Comparison of ENCODE assay signal across 7 mouse cellular contexts in genomic region chr14:31000356-31000755, GRCm38 (mm10). TPM values are rescaled to one million over a fixed set of nuclear protein-coding genes. Genes with fewer than 3 reads are reported as not detected.
DNase-seq lines count a peak whose midpoint lies in the region; ATAC-seq and TF ChIP-seq lines count a peak whose summit lies in the region.

No protein-coding gene starts in this region.

- no peak overlapping the region for H3K27ac ChIP-seq in lung, embryonic 15.5 days
- no peak overlapping the region for H3K27ac ChIP-seq in embryonic fibroblast, embryonic 13.5 days (ENCODE audit: insufficient read depth, low read length)
- 0 out of 2 replicates have a peak overlapping the region, but pooled peaks have one; percentile 91 for H3K27ac ChIP-seq in limb, embryonic 12.5 days
- H3K27ac ChIP-seq in stomach, embryonic 14.5 days (ENCODE audit: low read length) = no peak overlapping the region

- WGBS in lung, embryonic 15.5 days = 50% methylated on average over 10 of the region's 10 CpGs
- WGBS in limb, embryonic 12.5 days = 64% methylated on average over 10 of the region's 10 CpGs
- WGBS in stomach, embryonic 14.5 days = 61% methylated on average over 10 of the region's 10 CpGs

- ATAC-seq in lung, embryonic 15.5 days (ENCODE audit: borderline replicate concordance, extremely low read depth, low FRiP score, low TSS enrichment) = no peak
- no peak for ATAC-seq in limb, embryonic 12.5 days (ENCODE audit: insufficient number of reproducible peaks, insufficient read depth, low FRiP score, low TSS enrichment, low read depth)
- ATAC-seq in stomach, embryonic 14.5 days (ENCODE audit: insufficient number of reproducible peaks, insufficient read depth, low FRiP score, low read depth) = no peak

- peak overlapping the region; percentile 93 for H3K4me3 ChIP-seq in lung, embryonic 15.5 days
- peak overlapping the region; percentile 79 for H3K4me3 ChIP-seq in embryonic fibroblast, embryonic 13.5 days (ENCODE audit: insufficient read depth, low read length)
- peak overlapping the region; percentile 95 for H3K4me3 ChIP-seq in limb, embryonic 12.5 days (replicated peaks)
- peak overlapping the region; percentile 79 for H3K4me3 ChIP-seq in stomach, embryonic 14.5 days (ENCODE audit: low read depth, low read length)

- peak overlapping the region; percentile 83 for H3K4me2 ChIP-seq in lung, embryonic 15.5 days
- peak overlapping the region; percentile 80 for H3K4me2 ChIP-seq in limb, embryonic 12.5 days
- H3K4me2 ChIP-seq in stomach, embryonic 14.5 days (replicated peaks; ENCODE audit: low read depth, low read length) = peak overlapping the region; percentile 80

- no peak for TF ChIP-seq POLR2A in embryonic fibroblast, embryonic 13.5 days (IDR thresholded peaks at IDR 0.05; ENCODE audit: low read depth, low read length)

- H3K9me3 ChIP-seq in lung, embryonic 15.5 days = no peaks in the 10 kb centered on the region
- no peaks in the 10 kb centered on the region for H3K9me3 ChIP-seq in limb, embryonic 12.5 days
- H3K9me3 ChIP-seq in stomach, embryonic 14.5 days (ENCODE audit: control insufficient read depth, low read depth, low read length) = no peaks in the 10 kb centered on the region

- peaks cover 14% of the 10 kb centered on the region; the same call in 1 of the 2 replicates for H3K36me3 ChIP-seq in lung, embryonic 15.5 days
- peaks cover 25% of the 10 kb centered on the region for H3K36me3 ChIP-seq in limb, embryonic 12.5 days
- peaks cover 4% of the 10 kb centered on the region; the same call in 1 of the 2 replicates for H3K36me3 ChIP-seq in stomach, embryonic 14.5 days (ENCODE audit: control insufficient read depth, insufficient read depth, low read length)

- DNase-seq in lung, postnatal 14 days = no peak
- DNase-seq in gastrocnemius, postnatal 25 days = no peak
- DNase-seq in layer of hippocampus, adult 9-11 months = no peak

- H3K9ac ChIP-seq in lung, embryonic 15.5 days = peak overlapping the region; percentile 85
- peak overlapping the region; percentile 89 for H3K9ac ChIP-seq in limb, embryonic 12.5 days (replicated peaks)
- peak overlapping the region; percentile 84; the same call in 1 of the 2 replicates for H3K9ac ChIP-seq in stomach, embryonic 14.5 days (replicated peaks; ENCODE audit: low read depth, low read length)

- TF ChIP-seq CTCF in embryonic fibroblast, embryonic 13.5 days (IDR thresholded peaks at IDR 0.05; ENCODE audit: borderline replicate concordance, insufficient read depth, low read length) = no peak

- H3K4me1 ChIP-seq in lung, embryonic 15.5 days = peaks cover 17% of the 10 kb centered on the region
- no peaks in the 10 kb centered on the region for H3K4me1 ChIP-seq in embryonic fibroblast, embryonic 13.5 days (ENCODE audit: control insufficient read depth, insufficient read depth, low read length)
- peaks cover 12% of the 10 kb centered on the region for H3K4me1 ChIP-seq in limb, embryonic 12.5 days (replicated peaks)
- H3K4me1 ChIP-seq in stomach, embryonic 14.5 days (ENCODE audit: control insufficient read depth, insufficient read depth, low read length) = peaks cover 5% of the 10 kb centered on the region; the same call in 1 of the 2 replicates

- no peaks in the 10 kb centered on the region for H3K27me3 ChIP-seq in lung, embryonic 15.5 days
- no peaks in the 10 kb centered on the region for H3K27me3 ChIP-seq in limb, embryonic 12.5 days
- no peaks in the 10 kb centered on the region for H3K27me3 ChIP-seq in stomach, embryonic 14.5 days (ENCODE audit: control insufficient read depth, insufficient read depth, low read length)

RNA-seq across cellular contexts. Expression of gene Glt8d1, which starts 0.8 kb away (rescaled TPM):
- 67.0 and 70.1 TPM in 2 replicates for polyA plus RNA-seq in lung, embryonic 15.5 days (2015; fragmentation: Nextera tagmentation; extraction: Ambion mirVana)
- polyA plus RNA-seq in embryonic fibroblast, embryonic 13.5 days (2011; ENCODE audit: insufficient read length, low read depth, missing spikeins) = 64.2 and 76.1 TPM in 2 replicates
- polyA plus RNA-seq in limb, embryonic 12.5 days (2016; fragmentation: Nextera tagmentation; extraction: Ambion mirVana) = 54.7 and 61.5 TPM in 2 replicates
- polyA plus RNA-seq in stomach, embryonic 14.5 days (2014; fragmentation: Nextera tagmentation; extraction: Ambion mirVana) = 72.7 and 76.2 TPM in 2 replicates
- 10 to 100 TPM; 11.5 to 13.7 TPM for total RNA-seq in gastrocnemius, postnatal 25 days (2021)

RNA-seq across cellular contexts. Expression of gene Spcs1, which starts 1.1 kb away (rescaled TPM):
- polyA plus RNA-seq in lung, embryonic 15.5 days (2015; fragmentation: Nextera tagmentation; extraction: Ambion mirVana) = 399 and 416 TPM in 2 replicates
- polyA plus RNA-seq in embryonic fibroblast, embryonic 13.5 days (2011; ENCODE audit: insufficient read length, low read depth, missing spikeins) = 465 and 483 TPM in 2 replicates
- polyA plus RNA-seq in limb, embryonic 12.5 days (2016; fragmentation: Nextera tagmentation; extraction: Ambion mirVana) = 322 and 342 TPM in 2 replicates
- polyA plus RNA-seq in stomach, embryonic 14.5 days (2014; fragmentation: Nextera tagmentation; extraction: Ambion mirVana) = 411 and 417 TPM in 2 replicates
- 100 to 1,000 TPM; 120 to 128 TPM for total RNA-seq in gastrocnemius, postnatal 25 days (2021)

RNA-seq across cellular contexts. Expression of gene Pbrm1, which starts 18.6 kb away (rescaled TPM):
- 131 and 140 TPM in 2 replicates for polyA plus RNA-seq in lung, embryonic 15.5 days (2015; fragmentation: Nextera tagmentation; extraction: Ambion mirVana)
- polyA plus RNA-seq in embryonic fibroblast, embryonic 13.5 days (2011; ENCODE audit: insufficient read length, low read depth, missing spikeins) = 83.9 and 99.0 TPM in 2 replicates
- polyA plus RNA-seq in limb, embryonic 12.5 days (2016; fragmentation: Nextera tagmentation; extraction: Ambion mirVana) = 183 and 189 TPM in 2 replicates
- polyA plus RNA-seq in stomach, embryonic 14.5 days (2014; fragmentation: Nextera tagmentation; extraction: Ambion mirVana) = 119 TPM in 2 replicates
- 10 to 100 TPM; 39.4 to 46.2 TPM for total RNA-seq in gastrocnemius, postnatal 25 days (2021)

RNA-seq across cellular contexts. Expression of gene Gnl3, which starts 18.6 kb away (rescaled TPM):
- polyA plus RNA-seq in lung, embryonic 15.5 days (2015; fragmentation: Nextera tagmentation; extraction: Ambion mirVana) = 81.4 and 89.4 TPM in 2 replicates
- 151 and 168 TPM in 2 replicates for polyA plus RNA-seq in embryonic fibroblast, embryonic 13.5 days (2011; ENCODE audit: insufficient read length, low read depth, missing spikeins)
- polyA plus RNA-seq in limb, embryonic 12.5 days (2016; fragmentation: Nextera tagmentation; extraction: Ambion mirVana) = 110 and 117 TPM in 2 replicates
- polyA plus RNA-seq in stomach, embryonic 14.5 days (2014; fragmentation: Nextera tagmentation; extraction: Ambion mirVana) = 124 and 128 TPM in 2 replicates
- total RNA-seq in gastrocnemius, postnatal 25 days (2021) = 10 to 100 TPM; 23.7 to 27.3 TPM

RNA-seq across cellular contexts. Expression of gene Nek4, which starts 49.2 kb away (rescaled TPM):
- polyA plus RNA-seq in lung, embryonic 15.5 days (2015; fragmentation: Nextera tagmentation; extraction: Ambion mirVana) = 12.8 and 13.1 TPM in 2 replicates
- polyA plus RNA-seq in embryonic fibroblast, embryonic 13.5 days (2011; ENCODE audit: insufficient read length, low read depth, missing spikeins) = 7.5 and 9.6 TPM in 2 replicates
- 17.2 and 18.8 TPM in 2 replicates for polyA plus RNA-seq in limb, embryonic 12.5 days (2016; fragmentation: Nextera tagmentation; extraction: Ambion mirVana)
- polyA plus RNA-seq in stomach, embryonic 14.5 days (2014; fragmentation: Nextera tagmentation; extraction: Ambion mirVana) = 10.7 and 14.3 TPM in 2 replicates
- 1 to 10 TPM; 3.3 TPM for total RNA-seq in gastrocnemius, postnatal 25 days (2021)
